Mouse (Mus musculus): ENCODE data around the gene Mfsd14a. TPM values are rescaled to one million over a fixed set of nuclear protein-coding genes. Genes with fewer than 3 reads are reported as not detected.

The Mfsd14a gene
- 0.30 and 0.52 TPM in 2 replicates for polyA plus RNA-seq (2012)

DNA sequence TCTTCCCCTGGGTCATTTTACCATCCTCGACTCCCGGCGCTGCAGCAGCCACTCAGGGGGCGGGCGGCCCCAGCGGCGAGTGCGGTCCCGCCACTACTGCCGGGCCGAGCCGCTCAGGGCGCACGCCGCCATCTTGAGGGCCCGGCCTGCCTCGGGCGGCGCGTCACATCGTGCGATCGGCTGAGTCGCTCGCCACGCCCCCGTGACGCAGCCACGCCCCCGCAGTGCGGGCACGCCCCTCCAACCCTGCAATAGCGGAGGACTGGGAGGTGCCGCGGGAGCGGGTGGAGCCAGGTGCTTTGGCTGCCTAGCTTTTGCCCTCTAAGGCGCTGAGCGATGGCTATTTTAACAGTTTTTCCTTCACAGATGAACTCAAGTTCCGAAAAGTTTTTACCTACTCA is at the start of gene Mfsd14a:
TSS of gene Mfsd14a (minus strand) at position 215 of the 401 bp plus-strand sequence.
- Histone ChIP-seq H3K36me3 (ENCODE audit: control insufficient read depth) (peaks cover 24% of the 10 kb centered on the region), H3K4me1 (ENCODE audit: control insufficient read depth) (peaks cover 54% of the 10 kb centered on the region), H3K4me3 (replicated peaks) (peak within 1 kb of the TSS; percentile 100), H3K9me3 (ENCODE audit: control insufficient read depth, low read length) (no peaks in the 10 kb centered on the region), H3K27me3 (ENCODE audit: control insufficient read depth) (no peaks in the 10 kb centered on the region)
- no peak for TF ChIP-seq GATA1 (IDR thresholded peaks at IDR 0.05; ENCODE audit: low read length)
- TF ChIP-seq TAL1 (IDR thresholded peaks at IDR 0.05; ENCODE audit: low read length) = no peak

DNA sequence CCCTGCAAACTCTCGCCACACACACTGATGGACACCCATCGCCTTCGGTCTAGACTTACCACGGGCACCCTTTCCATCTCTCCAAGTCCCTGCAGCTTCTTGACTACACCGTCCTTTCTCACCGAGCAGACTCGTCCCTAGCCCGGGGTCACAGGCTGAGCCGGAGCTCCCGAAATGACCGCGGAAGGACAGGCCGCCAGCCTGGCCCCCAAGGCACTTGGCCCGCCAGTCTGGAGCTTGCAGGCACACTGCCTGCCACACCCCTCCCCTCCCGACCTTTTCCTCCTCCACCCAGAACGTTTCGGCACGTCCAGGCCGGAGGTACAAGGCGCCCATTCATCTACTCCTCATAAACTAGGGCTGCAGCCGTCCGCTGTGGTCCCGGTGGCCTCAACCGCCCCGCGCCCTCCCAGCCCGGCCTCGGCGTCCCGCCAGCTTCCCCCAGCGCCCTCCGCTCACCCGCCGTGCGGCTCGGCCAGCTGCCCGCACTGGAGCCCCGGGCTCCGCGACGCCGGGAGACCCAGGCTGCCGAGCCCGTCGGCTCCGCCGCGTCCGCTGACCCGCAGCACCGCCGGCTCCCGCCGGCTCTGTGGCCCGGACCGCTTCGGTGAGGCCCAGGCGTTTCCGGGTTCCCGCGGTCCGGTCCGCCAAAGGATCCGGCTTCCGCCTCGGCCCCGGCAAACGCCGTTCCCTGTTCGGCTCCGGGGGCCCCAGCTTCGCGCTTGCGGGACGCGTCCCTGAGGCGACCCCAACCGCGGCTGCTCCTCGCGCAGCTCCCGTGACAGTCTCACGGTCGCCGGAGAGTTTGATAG is 49.4 kb upstream of the Mfsd14a start:
- Histone ChIP-seq H3K9me3 (ENCODE audit: control insufficient read depth, low read length) (no peaks in the 10 kb centered on the region), H3K27me3 (ENCODE audit: control insufficient read depth) (peaks cover 12% of the 10 kb centered on the region), H3K4me3 (replicated peaks) (peak overlapping the region; percentile 70), H3K36me3 (ENCODE audit: control insufficient read depth) (peaks cover 8% of the 10 kb centered on the region), H3K4me1 (ENCODE audit: control insufficient read depth) (peaks cover 43% of the 10 kb centered on the region)
- TF ChIP-seq TAL1 (IDR thresholded peaks at IDR 0.05; ENCODE audit: low read length) (no peak), GATA1 (IDR thresholded peaks at IDR 0.05; ENCODE audit: low read length) (no peak)

DNA sequence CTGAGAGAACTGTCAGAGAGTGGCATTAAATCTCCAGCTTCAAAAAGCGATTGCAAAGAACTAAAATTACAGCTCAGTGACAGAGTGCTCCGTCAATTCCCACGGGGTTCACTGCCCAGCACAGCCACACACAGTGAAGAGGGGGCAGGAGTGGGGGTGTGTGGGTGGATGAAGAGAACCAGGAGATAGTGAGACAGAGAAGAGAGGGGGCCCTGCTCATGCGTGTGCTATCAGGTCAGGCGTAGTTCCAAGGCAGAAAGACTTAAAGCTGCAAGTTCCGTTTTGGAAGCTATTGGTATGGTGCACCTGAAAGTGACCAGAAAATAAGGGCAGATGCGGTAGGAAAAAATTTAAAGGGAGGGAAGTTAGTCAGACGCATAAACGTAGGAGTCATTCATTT is 48.5 kb upstream of the Mfsd14a start:
- Histone ChIP-seq H3K9me3 (ENCODE audit: control insufficient read depth, low read length) (no peaks in the 10 kb centered on the region), H3K4me1 (ENCODE audit: control insufficient read depth) (peaks cover 51% of the 10 kb centered on the region)

DNA sequence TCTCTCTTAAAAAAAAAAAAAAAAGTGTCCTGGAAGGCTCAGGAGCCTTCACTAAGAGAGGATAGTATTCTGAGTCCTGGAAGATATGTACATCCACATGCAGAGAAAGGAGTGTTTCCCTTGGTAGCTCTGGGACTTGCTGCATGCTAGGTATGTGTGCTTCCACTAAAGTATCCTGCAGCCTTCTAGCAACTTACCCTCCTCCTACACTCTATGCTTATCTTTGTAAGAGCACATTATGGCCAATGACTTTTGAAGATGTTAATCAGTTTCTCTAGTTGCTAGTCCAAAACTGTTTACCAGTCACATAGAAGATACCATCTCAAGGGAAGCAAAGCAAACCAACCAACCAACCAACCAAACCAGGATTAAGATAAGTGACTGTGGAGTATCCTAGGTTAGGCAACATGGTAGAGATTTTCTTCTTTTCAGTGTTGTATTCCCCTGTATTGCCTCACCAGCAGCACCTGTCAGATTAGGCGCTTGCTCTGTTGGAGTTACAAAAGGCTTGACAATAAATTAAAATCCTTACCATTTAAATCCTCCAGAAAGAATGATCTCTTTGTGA is 43.2 kb upstream of the Mfsd14a start:
- H3K4me1 ChIP-seq (ENCODE audit: control insufficient read depth) = peaks cover 56% of the 10 kb centered on the region

More for the DNA sequence above, 48.5 kb upstream of the Mfsd14a start:
- TF ChIP-seq GATA1 (IDR thresholded peaks at IDR 0.05; ENCODE audit: low read length) (no peak), TAL1 (IDR thresholded peaks at IDR 0.05; ENCODE audit: low read length) (no peak)
- Histone ChIP-seq H3K36me3 (ENCODE audit: control insufficient read depth) (peaks cover 16% of the 10 kb centered on the region), H3K27me3 (ENCODE audit: control insufficient read depth) (peaks cover 12% of the 10 kb centered on the region), H3K4me3 (replicated peaks) (peak overlapping the region; percentile 70)

DNA sequence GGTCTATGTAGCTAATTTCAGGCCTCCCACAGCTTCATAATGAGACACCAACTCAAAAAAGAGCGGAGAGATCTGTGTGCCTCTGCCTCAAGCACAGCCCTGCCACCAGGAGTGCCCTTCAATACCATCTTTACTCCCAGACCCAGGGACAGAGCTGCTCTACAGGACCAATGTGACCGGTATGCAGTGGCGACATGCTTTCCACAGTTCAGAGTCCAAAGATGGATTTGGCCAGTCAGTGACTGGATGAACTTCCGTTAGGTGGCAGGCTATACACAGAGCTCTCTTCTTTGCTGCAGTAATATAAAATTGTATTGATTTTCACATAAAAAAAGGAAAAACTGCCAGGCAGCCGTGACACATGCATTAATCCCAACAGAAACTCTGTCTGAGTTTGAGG is 41.4 kb upstream of the Mfsd14a start:
- TF ChIP-seq TAL1 (IDR thresholded peaks at IDR 0.05; ENCODE audit: low read length) = no peak
- no peak for TF ChIP-seq GATA1 (IDR thresholded peaks at IDR 0.05; ENCODE audit: low read length)
- H3K9me3 ChIP-seq (ENCODE audit: control insufficient read depth, low read length) = no peaks in the 10 kb centered on the region
- H3K27me3 ChIP-seq (ENCODE audit: control insufficient read depth) = no peaks in the 10 kb centered on the region
- H3K36me3 ChIP-seq (ENCODE audit: control insufficient read depth) = peaks cover 44% of the 10 kb centered on the region
- H3K4me1 ChIP-seq (ENCODE audit: control insufficient read depth) = peaks cover 45% of the 10 kb centered on the region
- H3K4me3 ChIP-seq (replicated peaks) = no peak overlapping the region

More for the DNA sequence above, 43.2 kb upstream of the Mfsd14a start:
- Histone ChIP-seq H3K4me3 (replicated peaks) (no peak overlapping the region), H3K36me3 (ENCODE audit: control insufficient read depth) (peaks cover 42% of the 10 kb centered on the region), H3K9me3 (ENCODE audit: control insufficient read depth, low read length) (no peaks in the 10 kb centered on the region), H3K27me3 (ENCODE audit: control insufficient read depth) (no peaks in the 10 kb centered on the region)
- TF ChIP-seq TAL1 (IDR thresholded peaks at IDR 0.05; ENCODE audit: low read length) = no peak
- TF ChIP-seq GATA1 (IDR thresholded peaks at IDR 0.05; ENCODE audit: low read length) = no peak; the same call in 1 of the 2 replicates

DNA sequence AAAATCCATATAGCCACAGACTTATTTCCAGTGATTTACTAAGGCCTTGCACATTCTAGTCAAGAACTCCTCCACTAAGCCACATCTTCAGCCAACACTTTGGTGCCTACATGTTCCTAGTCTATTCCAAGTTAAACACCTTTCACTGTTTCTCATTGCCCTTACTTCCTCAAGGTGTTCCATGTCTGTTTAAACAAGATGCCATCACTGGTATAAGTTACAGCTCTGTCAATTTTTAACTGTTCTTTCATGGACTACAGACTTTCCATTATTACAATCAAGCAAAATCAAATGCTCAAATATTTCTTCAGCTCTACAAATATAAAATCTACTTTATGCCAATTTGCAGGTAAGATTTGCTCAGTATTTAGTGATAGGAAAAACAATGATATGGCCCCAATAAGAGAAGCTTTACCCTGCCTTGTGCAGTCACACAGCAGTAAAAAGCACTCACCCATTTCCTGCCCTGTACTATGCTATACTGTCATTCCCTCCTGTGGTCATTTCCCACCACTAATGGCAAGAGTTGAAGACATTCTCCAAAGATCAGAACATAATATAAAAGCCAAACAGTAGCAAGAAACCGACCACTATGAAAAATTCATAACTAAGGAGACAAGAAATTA is 40.3 kb upstream of the Mfsd14a start:
- TF ChIP-seq GATA1 (IDR thresholded peaks at IDR 0.05; ENCODE audit: low read length) (no peak), TAL1 (IDR thresholded peaks at IDR 0.05; ENCODE audit: low read length) (no peak)
- Histone ChIP-seq H3K27me3 (ENCODE audit: control insufficient read depth) (no peaks in the 10 kb centered on the region), H3K4me1 (ENCODE audit: control insufficient read depth) (peaks cover 44% of the 10 kb centered on the region), H3K9me3 (ENCODE audit: control insufficient read depth, low read length) (no peaks in the 10 kb centered on the region), H3K4me3 (replicated peaks) (no peak overlapping the region), H3K36me3 (ENCODE audit: control insufficient read depth) (peaks cover 46% of the 10 kb centered on the region)

DNA sequence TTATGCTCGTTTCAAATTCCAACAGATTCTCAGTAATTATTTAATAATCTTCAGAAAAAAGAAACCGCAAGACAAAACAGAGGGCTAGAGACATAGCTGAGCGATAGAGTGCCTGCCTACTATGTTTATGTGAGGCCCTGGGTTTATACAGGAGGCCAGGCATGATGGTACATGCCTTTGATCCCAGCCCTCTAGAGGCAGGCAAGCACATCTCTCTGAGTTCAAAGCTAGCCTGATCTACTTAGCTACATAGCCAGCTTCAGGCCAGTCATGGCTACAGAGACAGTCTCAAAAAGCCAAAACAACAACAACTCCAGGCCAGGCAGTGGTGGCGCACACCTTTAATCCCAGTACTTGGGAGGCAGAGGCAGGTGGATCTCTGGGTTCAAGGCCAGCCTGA is 39.1 kb upstream of the Mfsd14a start:
- no peaks in the 10 kb centered on the region for H3K27me3 ChIP-seq (ENCODE audit: control insufficient read depth)
- no peak for TF ChIP-seq TAL1 (IDR thresholded peaks at IDR 0.05; ENCODE audit: low read length)
- no peak for TF ChIP-seq GATA1 (IDR thresholded peaks at IDR 0.05; ENCODE audit: low read length)
- peaks cover 48% of the 10 kb centered on the region for H3K4me1 ChIP-seq (ENCODE audit: control insufficient read depth)
- H3K36me3 ChIP-seq (ENCODE audit: control insufficient read depth) = peaks cover 43% of the 10 kb centered on the region
- no peak overlapping the region for H3K4me3 ChIP-seq (replicated peaks)
- no peaks in the 10 kb centered on the region for H3K9me3 ChIP-seq (ENCODE audit: control insufficient read depth, low read length)

DNA sequence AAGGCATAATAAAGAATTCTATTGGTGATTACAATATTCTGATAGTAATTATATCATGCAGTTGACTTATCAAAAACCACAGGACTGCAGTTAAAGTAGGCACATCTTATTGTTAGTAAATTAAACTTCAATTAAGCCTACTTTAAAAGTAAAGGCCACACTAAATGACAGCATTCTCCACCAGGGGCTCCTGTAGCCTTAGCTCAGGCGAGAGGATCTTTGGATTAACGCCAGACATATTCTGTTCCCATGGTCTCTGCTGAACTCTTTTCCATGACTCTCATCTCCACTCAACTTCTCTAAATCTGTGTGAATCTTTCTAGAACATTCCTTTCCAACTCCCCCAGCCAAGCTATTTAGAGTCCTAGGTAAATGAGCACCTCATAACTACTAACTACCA is 36.3 kb upstream of the Mfsd14a start:
- no peaks in the 10 kb centered on the region for H3K27me3 ChIP-seq (ENCODE audit: control insufficient read depth)
- H3K36me3 ChIP-seq (ENCODE audit: control insufficient read depth) = peaks cover 27% of the 10 kb centered on the region
- H3K4me3 ChIP-seq (replicated peaks) = no peak overlapping the region
- no peak for TF ChIP-seq GATA1 (IDR thresholded peaks at IDR 0.05; ENCODE audit: low read length)
- H3K9me3 ChIP-seq (ENCODE audit: control insufficient read depth, low read length) = no peaks in the 10 kb centered on the region
- H3K4me1 ChIP-seq (ENCODE audit: control insufficient read depth) = peaks cover 50% of the 10 kb centered on the region

DNA sequence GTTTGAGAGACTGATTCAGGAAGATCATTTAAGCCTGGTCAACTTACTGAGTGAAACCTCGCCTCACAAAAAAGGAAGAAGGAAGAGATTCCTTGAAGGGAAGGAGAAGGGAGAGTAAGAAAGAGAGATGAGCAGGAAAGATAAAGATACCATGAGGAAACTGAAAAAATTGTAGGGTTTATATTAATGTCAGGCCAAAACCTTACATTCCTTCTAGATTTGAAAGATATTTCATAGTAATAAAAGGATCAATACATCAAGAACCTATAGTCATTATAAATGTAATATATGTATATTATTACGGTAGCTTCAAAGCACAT is 33.1 kb upstream of the Mfsd14a start:
- peaks cover 55% of the 10 kb centered on the region for H3K4me1 ChIP-seq (ENCODE audit: control insufficient read depth)
- peak overlapping the region; percentile 23 for H3K4me3 ChIP-seq (replicated peaks)
- H3K36me3 ChIP-seq (ENCODE audit: control insufficient read depth) = peaks cover 43% of the 10 kb centered on the region
- TF ChIP-seq TAL1 (IDR thresholded peaks at IDR 0.05; ENCODE audit: low read length) = no peak
- TF ChIP-seq GATA1 (IDR thresholded peaks at IDR 0.05; ENCODE audit: low read length) = peak; percentile 95
- H3K9me3 ChIP-seq (ENCODE audit: control insufficient read depth, low read length) = no peaks in the 10 kb centered on the region
- no peaks in the 10 kb centered on the region for H3K27me3 ChIP-seq (ENCODE audit: control insufficient read depth)
